In the genomic region with DNA sequence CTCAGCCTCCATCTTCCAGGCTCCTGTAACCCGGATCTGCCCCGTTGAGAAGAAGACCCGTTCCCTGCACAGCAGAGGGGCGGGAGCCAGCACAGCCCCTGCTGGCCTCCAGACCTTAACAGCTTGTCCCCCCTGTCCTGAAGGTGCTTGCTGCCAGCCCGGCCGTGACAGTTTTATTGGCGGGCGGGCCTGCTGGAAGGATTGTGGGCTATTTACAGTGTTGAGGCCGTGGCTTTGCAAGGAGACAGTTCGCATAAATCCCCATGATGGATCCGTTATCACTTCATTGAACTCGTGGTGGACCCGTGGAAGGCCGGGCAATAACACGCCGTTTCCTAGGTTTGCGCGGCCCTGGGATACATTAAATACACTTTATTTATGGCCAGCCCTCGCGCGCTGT, we compare ENCODE assay signal across 16 mouse cellular contexts.
DNase-seq lines count a peak whose midpoint lies in the region; ATAC-seq and TF ChIP-seq lines count a peak whose summit lies in the region.
"Had no signal": no experiment of that assay in that cellular context is flagged by ENCODE, and none has a peak within 500 bp of the region (broad histone marks: within the 10 kb centered on the region; RNA-seq: fewer than 3 reads in every experiment).

No protein-coding gene starts in this region.

- 0 out of 2 replicates have a peak overlapping the region, but pooled peaks have one; percentile 2 for H3K9ac ChIP-seq in intestine, embryonic 16.5 days (ENCODE audit: low read depth, low read length)
- H3K9ac ChIP-seq in intestine, embryonic 15.5 days: no peak overlapping the region
- H3K9ac ChIP-seq in limb, embryonic 12.5 days (replicated peaks): 0 out of 2 replicates have a peak overlapping the region, but pooled peaks have one; percentile 37
- H3K9ac ChIP-seq: liver, embryonic 13.5 days had no signal

- no peaks in the 10 kb centered on the region for H3K36me3 ChIP-seq in intestine, embryonic 16.5 days (ENCODE audit: control insufficient read depth, insufficient read depth, low read length)
- H3K36me3 ChIP-seq in intestine, embryonic 15.5 days: no peaks in the 10 kb centered on the region
- H3K36me3 ChIP-seq in E14TG2a.4 (ENCODE audit: insufficient read depth, low read length): no peaks in the 10 kb centered on the region
- H3K36me3 ChIP-seq in limb, embryonic 12.5 days: no peaks in the 10 kb centered on the region
- H3K36me3 ChIP-seq: liver, embryonic 13.5 days had no signal

- peaks cover 5% of the 10 kb centered on the region; the same call in 1 of the 2 replicates for H3K9me3 ChIP-seq in intestine, embryonic 16.5 days (ENCODE audit: control insufficient read depth, low read length)
- no peaks in the 10 kb centered on the region for H3K9me3 ChIP-seq in intestine, embryonic 15.5 days
- H3K9me3 ChIP-seq in E14TG2a.4 (ENCODE audit: low read length): 0 out of 2 replicates have a peak, but pooled peaks cover 3% of the 10 kb centered on the region
- H3K9me3 ChIP-seq in limb, embryonic 12.5 days: peaks cover 7% of the 10 kb centered on the region; the same call in 1 of the 2 replicates
- H3K9me3 ChIP-seq: liver, embryonic 13.5 days had no signal

- H3K4me2 ChIP-seq in intestine, embryonic 16.5 days (ENCODE audit: low read depth, low read length): no peak overlapping the region
- H3K4me2 ChIP-seq in intestine, embryonic 15.5 days (replicated peaks): no peak overlapping the region; the same call in 1 of the 2 replicates
- peak overlapping the region; percentile 39 for H3K4me2 ChIP-seq in limb, embryonic 12.5 days
- H3K4me2 ChIP-seq: heart, embryonic 11.5 days; liver, embryonic 13.5 days had no signal

- no peak for TF ChIP-seq CTCF in E14TG2a.4 (conservative IDR thresholded peaks at IDR 0.05; ENCODE audit: low read length)

- H3K4me3 ChIP-seq in intestine, embryonic 16.5 days (ENCODE audit: low read length): no peak overlapping the region
- H3K4me3 ChIP-seq in intestine, embryonic 15.5 days (replicated peaks): no peak overlapping the region
- H3K4me3 ChIP-seq in E14TG2a.4 (replicated peaks; ENCODE audit: low read length): peak overlapping the region; percentile 59
- H3K4me3 ChIP-seq in limb, embryonic 12.5 days (replicated peaks): no peak overlapping the region
- H3K4me3 ChIP-seq: liver, embryonic 13.5 days; myocyte had no signal

- peaks cover 9% of the 10 kb centered on the region for H3K4me1 ChIP-seq in intestine, embryonic 16.5 days (ENCODE audit: control insufficient read depth, insufficient read depth, low read length)
- H3K4me1 ChIP-seq in intestine, embryonic 15.5 days (replicated peaks): peaks cover 19% of the 10 kb centered on the region
- peaks cover 37% of the 10 kb centered on the region for H3K4me1 ChIP-seq in E14TG2a.4 (replicated peaks; ENCODE audit: low read depth, low read length)
- peaks cover 42% of the 10 kb centered on the region for H3K4me1 ChIP-seq in limb, embryonic 12.5 days (replicated peaks)

- no peaks in the 10 kb centered on the region for H3K27me3 ChIP-seq in intestine, embryonic 16.5 days (replicated peaks; ENCODE audit: control insufficient read depth, insufficient read depth, low read length)
- no peaks in the 10 kb centered on the region for H3K27me3 ChIP-seq in intestine, embryonic 15.5 days (replicated peaks)
- 0 out of 2 replicates have a peak, but pooled peaks cover 5% of the 10 kb centered on the region for H3K27me3 ChIP-seq in E14TG2a.4 (ENCODE audit: insufficient read depth, low read length)
- H3K27me3 ChIP-seq in limb, embryonic 12.5 days: peaks cover 30% of the 10 kb centered on the region
- H3K27me3 ChIP-seq: liver, embryonic 13.5 days had no signal

- no peak for ATAC-seq in intestine, embryonic 16.5 days
- no peak for ATAC-seq in intestine, embryonic 15.5 days
- no peak for ATAC-seq in limb, embryonic 12.5 days (ENCODE audit: insufficient number of reproducible peaks, insufficient read depth, low FRiP score, low TSS enrichment, low read depth)

- peak; percentile 63 to 68 for DNase-seq in cerebellum, postnatal 25 days
- no peak for DNase-seq in cerebellum, adult 8-10 months
- no peak for DNase-seq in thymus, postnatal 14 days
- DNase-seq in ovary, postnatal 14 days (ENCODE audit: low spot score): no peak
- DNase-seq: adrenal gland, postnatal 14 days; gastrocnemius, postnatal 10 days; kidney, postnatal 10 days; liver, embryonic 13.5 days; lung, postnatal 36 days; thymus, adult 18-20 months had no signal

- 27% methylated on average over 21 of the region's 21 CpGs for WGBS in intestine, embryonic 16.5 days
- 27% methylated on average over 21 of the region's 21 CpGs for WGBS in intestine, embryonic 15.5 days
- 7% methylated on average over 21 of the region's 21 CpGs for WGBS in limb, embryonic 12.5 days

- H3K27ac ChIP-seq in intestine, embryonic 16.5 days (ENCODE audit: low read length): no peak overlapping the region
- H3K27ac ChIP-seq in intestine, embryonic 15.5 days: no peak overlapping the region
- H3K27ac ChIP-seq in limb, embryonic 12.5 days: no peak overlapping the region

Comparison
In these comparisons a context has a peak if more than half of its experiments do, and no peak if none do; other contexts are left out.
1. DNase-seq: peak in cerebellum, postnatal 25 days (2 of 2); none in cerebellum, adult 8-10 months (single experiment), thymus, postnatal 14 days (single experiment) and ovary, postnatal 14 days (single experiment).